Mouse (Mus musculus): ENCODE data around the gene Tcap. TPM values are rescaled to one million over a fixed set of nuclear protein-coding genes. Genes with fewer than 3 reads are reported as not detected.

The Tcap gene
- total and polyA plus RNA-seq, 3 experiments = 1,095 to 3,136 (median 1,827) TPM

DNA sequence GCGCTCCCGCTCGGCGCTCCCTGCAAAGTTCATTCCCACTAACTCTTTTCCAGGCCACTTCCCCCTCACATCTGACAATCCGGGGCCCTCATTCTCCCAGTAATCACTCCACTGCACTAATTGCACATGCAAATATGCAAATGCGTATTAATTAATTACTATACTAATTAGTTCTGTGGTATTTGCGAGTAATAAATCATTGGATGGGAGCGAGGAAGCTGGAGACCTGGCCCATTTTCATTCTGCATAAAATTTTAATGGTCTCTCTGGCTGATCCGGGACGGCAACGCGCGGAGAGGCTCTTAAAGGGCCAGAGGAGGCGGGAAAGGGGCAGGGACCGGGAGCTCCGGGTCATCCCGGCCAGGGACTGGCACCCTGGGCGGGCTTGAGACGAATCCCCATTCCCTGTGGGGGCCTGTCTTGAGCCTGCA is 44.5 kb upstream of the Tcap start:
- Histone ChIP-seq H3K27me3 (ENCODE audit: control insufficient read depth, insufficient read depth, low read length) (peaks cover 7% of the 10 kb centered on the region), H3K27ac (no peak overlapping the region), H3K4me1 (ENCODE audit: control insufficient read depth, insufficient read depth, low read length) (no peaks in the 10 kb centered on the region; the same call in 1 of the 2 replicates), H3K36me3 (ENCODE audit: control insufficient read depth, insufficient read depth, low read length) (no peaks in the 10 kb centered on the region), H3K4me3 (peak overlapping the region; percentile 54), H3K9ac (ENCODE audit: low read depth, low read length) (peak overlapping the region; percentile 28), H3K79me2 (replicated peaks; ENCODE audit: control insufficient read depth, insufficient read depth, low read length) (no peaks in the 10 kb centered on the region)
- peak in 1 of 2 experiments; percentile 37 for DNase-seq
- intact Hi-C loops (cut with DNase I) = no loop called here
- WGBS = under 1% methylated on average over 19 of the region's 19 CpGs
- TF ChIP-seq POLR2A (IDR thresholded peaks at IDR 0.05; ENCODE audit: insufficient read depth, low read depth, low read length) = no peak
- TF ChIP-seq CTCF (IDR thresholded peaks at IDR 0.05) = no peak
- TF ChIP-seq EP300 (IDR thresholded peaks at IDR 0.05; ENCODE audit: insufficient read depth, low read depth, low read length) = no peak

DNA sequence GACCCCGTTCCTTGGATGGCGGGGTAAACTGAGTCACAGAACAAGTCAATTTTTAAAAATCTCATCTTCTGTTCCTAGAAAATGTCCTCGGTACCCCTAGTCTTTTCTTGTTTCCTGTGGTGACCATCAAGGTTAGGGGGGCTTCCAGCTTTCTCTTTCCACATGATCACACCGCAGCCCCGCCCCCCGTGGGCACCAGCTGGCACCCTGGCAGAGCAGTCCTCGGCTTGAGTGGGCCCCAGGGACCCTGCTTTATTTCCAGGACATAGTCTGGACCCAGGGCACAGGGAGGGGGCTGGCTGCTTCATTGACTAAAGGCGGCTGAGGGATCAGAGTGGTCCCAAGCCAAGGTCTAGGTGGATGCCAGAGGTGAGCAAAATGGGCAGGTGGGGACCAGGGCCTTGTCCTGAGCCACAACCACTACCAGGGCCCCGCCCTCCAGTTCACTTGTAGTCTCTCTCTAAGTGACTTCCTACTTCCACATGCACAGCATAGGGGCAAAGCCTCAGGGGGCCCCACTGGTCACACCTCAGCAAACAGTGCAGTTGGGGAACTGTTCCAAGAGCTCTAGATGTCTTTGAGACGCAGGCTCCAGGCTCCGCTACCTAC is 43.8 kb upstream of the Tcap start:
- Histone ChIP-seq H3K9ac (ENCODE audit: low read depth, low read length) (no peak overlapping the region), H3K4me1 (ENCODE audit: control insufficient read depth, insufficient read depth, low read length) (no peaks in the 10 kb centered on the region; the same call in 1 of the 2 replicates), H3K4me3 (no peak overlapping the region), H3K27ac (no peak overlapping the region), H3K27me3 (ENCODE audit: control insufficient read depth, insufficient read depth, low read length) (peaks cover 2% of the 10 kb centered on the region; the same call in 1 of the 2 replicates), H3K36me3 (ENCODE audit: control insufficient read depth, insufficient read depth, low read length) (no peaks in the 10 kb centered on the region), H3K79me2 (replicated peaks; ENCODE audit: control insufficient read depth, insufficient read depth, low read length) (no peaks in the 10 kb centered on the region)
- no peak for DNase-seq
- intact Hi-C loops (cut with DNase I) = loop anchor here (5.0 kb wide), 1 partner anchor 258 kb away; the partner anchor contains the start of gene Lrrc3c
- TF ChIP-seq CTCF (IDR thresholded peaks at IDR 0.05) = no peak
- 31% methylated on average over 11 of the region's 11 CpGs for WGBS

DNA sequence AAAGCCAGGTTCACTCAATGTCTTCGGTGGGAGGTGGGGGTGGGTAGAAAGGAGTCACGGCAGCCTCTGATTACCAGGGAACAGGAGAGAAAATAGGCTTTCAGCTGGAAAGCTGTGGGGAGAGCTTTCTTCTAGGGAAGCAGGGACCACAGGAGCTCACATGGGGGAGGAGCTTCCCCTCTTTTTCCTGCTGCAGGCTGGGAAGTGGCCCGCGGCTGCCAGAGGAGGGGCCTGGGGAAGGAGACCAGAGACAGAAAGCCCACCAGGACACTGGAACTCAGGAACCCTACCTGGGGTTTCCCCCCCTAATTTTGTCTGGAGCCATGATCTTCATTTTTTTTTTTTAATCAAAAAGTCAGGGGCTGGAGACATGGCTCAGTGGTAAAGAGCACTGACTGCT is 43.0 kb upstream of the Tcap start:
- no peak for DNase-seq
- H3K9ac ChIP-seq (ENCODE audit: low read depth, low read length) = no peak overlapping the region
- no peaks in the 10 kb centered on the region for H3K36me3 ChIP-seq (ENCODE audit: control insufficient read depth, insufficient read depth, low read length)
- no peak overlapping the region for H3K4me3 ChIP-seq
- TF ChIP-seq POLR2A (IDR thresholded peaks at IDR 0.05; ENCODE audit: insufficient read depth, low read depth, low read length) = no peak
- TF ChIP-seq CTCF (IDR thresholded peaks at IDR 0.05) = no peak
- no peak for TF ChIP-seq EP300 (IDR thresholded peaks at IDR 0.05; ENCODE audit: insufficient read depth, low read depth, low read length)
- 23% methylated on average over 4 of the region's 4 CpGs for WGBS
- H3K27me3 ChIP-seq (ENCODE audit: control insufficient read depth, insufficient read depth, low read length) = peaks cover 2% of the 10 kb centered on the region; the same call in 1 of the 2 replicates
- no peaks in the 10 kb centered on the region; the same call in 1 of the 2 replicates for H3K4me1 ChIP-seq (ENCODE audit: control insufficient read depth, insufficient read depth, low read length)
- intact Hi-C loops (cut with DNase I) = loop anchor here (5.0 kb wide), 1 partner anchor 257 kb away; the partner anchor contains the start of gene Lrrc3c
- no peak overlapping the region for H3K27ac ChIP-seq
- no peaks in the 10 kb centered on the region for H3K79me2 ChIP-seq (replicated peaks; ENCODE audit: control insufficient read depth, insufficient read depth, low read length)

DNA sequence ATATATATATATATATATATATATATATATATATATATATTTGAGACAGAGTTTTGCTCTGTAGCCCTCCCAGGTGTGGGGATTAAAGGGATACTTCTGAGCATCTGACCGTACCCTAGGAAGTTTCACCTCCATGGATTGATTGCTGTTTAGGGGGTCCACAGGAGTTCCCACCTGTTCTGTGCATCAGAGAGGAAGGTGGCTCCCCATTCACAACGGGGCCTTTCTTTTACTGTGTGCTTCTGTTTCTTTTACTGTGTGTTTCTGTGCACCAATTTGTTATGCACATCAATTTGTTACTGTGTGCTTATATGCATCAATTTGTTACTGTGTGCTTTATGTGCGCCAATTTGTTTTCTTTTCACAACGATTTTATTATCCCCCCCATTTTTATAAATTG is 42.4 kb upstream of the Tcap start:
- WGBS = 75% methylated on average over 4 of the region's 4 CpGs
- intact Hi-C loops (cut with DNase I) = loop anchor here (5.0 kb wide), 1 partner anchor 256 kb away; the partner anchor contains the start of gene Lrrc3c
- no peak for TF ChIP-seq EP300 (IDR thresholded peaks at IDR 0.05; ENCODE audit: insufficient read depth, low read depth, low read length)
- TF ChIP-seq CTCF (IDR thresholded peaks at IDR 0.05) = no peak
- no peak for TF ChIP-seq POLR2A (IDR thresholded peaks at IDR 0.05; ENCODE audit: insufficient read depth, low read depth, low read length)
- Histone ChIP-seq H3K4me3 (no peak overlapping the region), H3K27me3 (ENCODE audit: control insufficient read depth, insufficient read depth, low read length) (no peaks in the 10 kb centered on the region; the same call in 1 of the 2 replicates), H3K27ac (no peak overlapping the region), H3K79me2 (replicated peaks; ENCODE audit: control insufficient read depth, insufficient read depth, low read length) (no peaks in the 10 kb centered on the region), H3K9ac (ENCODE audit: low read depth, low read length) (no peak overlapping the region), H3K4me1 (ENCODE audit: control insufficient read depth, insufficient read depth, low read length) (no peaks in the 10 kb centered on the region; the same call in 1 of the 2 replicates), H3K36me3 (ENCODE audit: control insufficient read depth, insufficient read depth, low read length) (no peaks in the 10 kb centered on the region)
- DNase-seq = no peak

DNA sequence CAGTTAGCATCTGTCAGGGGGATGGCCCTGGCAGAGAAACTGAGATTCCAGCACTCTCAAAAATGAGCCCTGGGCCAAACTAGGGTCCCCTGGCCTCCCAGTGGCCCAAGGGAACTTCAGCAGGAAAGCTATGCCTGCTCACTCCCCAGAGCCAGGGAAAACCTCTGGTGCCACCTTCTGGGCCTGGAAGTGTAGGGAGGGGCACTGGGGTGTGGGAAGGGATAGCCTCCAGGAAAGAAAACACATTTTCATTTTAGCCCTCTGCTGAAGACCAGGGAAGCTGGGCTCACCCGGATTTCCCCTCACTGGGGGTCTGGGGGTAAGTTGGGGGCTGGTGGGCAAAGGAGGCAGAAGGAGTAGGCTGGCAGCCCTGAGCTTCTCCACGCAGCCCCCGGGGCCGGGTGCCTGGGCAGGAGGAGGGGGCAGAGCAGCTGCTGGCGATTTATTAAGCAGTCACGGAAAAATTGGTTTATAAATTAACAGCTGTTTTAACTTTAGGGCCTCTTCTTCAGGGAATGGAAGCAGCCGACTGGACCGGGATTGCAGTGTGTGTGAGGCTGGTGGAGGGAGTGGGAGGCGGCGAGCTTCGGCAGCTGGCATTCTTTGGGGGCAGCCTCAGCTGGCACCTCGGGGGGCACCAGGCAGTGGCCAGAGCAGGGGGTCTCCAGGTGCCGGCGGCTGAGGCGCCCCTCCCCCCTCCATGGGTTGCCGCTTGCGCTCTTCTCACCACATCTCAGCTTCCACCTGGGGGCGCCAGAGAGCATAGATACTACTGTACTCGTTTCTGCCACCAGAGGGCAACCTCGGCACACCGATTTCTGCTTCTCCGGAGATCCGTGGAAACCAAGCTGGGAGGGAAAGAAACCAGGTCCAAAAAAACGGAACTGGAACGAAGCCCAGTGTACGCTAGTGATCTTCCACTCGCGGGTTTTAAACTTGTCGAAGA is 41.3 kb upstream of the Tcap start:
- Histone ChIP-seq H3K79me2 (replicated peaks; ENCODE audit: control insufficient read depth, insufficient read depth, low read length) (no peaks in the 10 kb centered on the region), H3K27me3 (ENCODE audit: control insufficient read depth, insufficient read depth, low read length) (no peaks in the 10 kb centered on the region; the same call in 1 of the 2 replicates), H3K4me3 (peak overlapping the region; percentile 25; the same call in 1 of the 2 replicates), H3K36me3 (ENCODE audit: control insufficient read depth, insufficient read depth, low read length) (no peaks in the 10 kb centered on the region), H3K4me1 (ENCODE audit: control insufficient read depth, insufficient read depth, low read length) (no peaks in the 10 kb centered on the region; the same call in 1 of the 2 replicates), H3K27ac (no peak overlapping the region), H3K9ac (ENCODE audit: low read depth, low read length) (no peak overlapping the region)
- DNase-seq = peak; percentile 91 to 98
- TF ChIP-seq EP300 (IDR thresholded peaks at IDR 0.05; ENCODE audit: insufficient read depth, low read depth, low read length) (peak; percentile 98), POLR2A (IDR thresholded peaks at IDR 0.05; ENCODE audit: insufficient read depth, low read depth, low read length) (peak; percentile 22; the same call in 1 of the 2 replicates), CTCF (IDR thresholded peaks at IDR 0.05) (no peak; the same call in 1 of the 2 replicates)
- intact Hi-C loops (cut with DNase I) = loop anchor here (1.0 to 5.0 kb wide), 6 partner anchors 31 to 255 kb away; partner anchors contain the start of gene Lrrc3c
- WGBS = 3% methylated on average over 29 of the region's 29 CpGs

Data from heart, adult 2 months (tissue).